Mouse (Mus musculus) neural tube, embryonic 13.5 days (tissue): ENCODE results near the gene Magohb. TPM values are rescaled to one million over a fixed set of nuclear protein-coding genes. Genes with fewer than 3 reads are reported as not detected.
"Not testable (repeated sequence)": the region's sequence is repeated elsewhere in the genome, so short reads cannot be mapped to it uniquely, and the experiment has no call there.

Experiments
- ATAC-seq: fragments of 200-750 bp; cut with Nextera tagmentation; 2 replicates; pipeline ENCODE4 v1.8.0; 2017; ENCODE audit warnings: low read depth, mild to moderate bottlenecking, moderate TSS enrichment, moderate library complexity
- H3K27ac ChIP-seq: fragments of 300-500 bp; sonication (generic); replicated peaks from 2 replicates; pipeline ENCODE4 v1.5.1; 2015; ENCODE audit warnings: moderate library complexity, mild to moderate bottlenecking, inconsistent platforms
- H3K27me3 ChIP-seq: fragments of 300-500 bp; sonication (generic); 2 replicates; pipeline ENCODE4 v1.6.1; 2015; ENCODE audit warnings: mild to moderate bottlenecking, inconsistent platforms
- H3K36me3 ChIP-seq: fragments of 300-500 bp; sonication (generic); 2 replicates; pipeline ENCODE4 v1.6.1; 2015; ENCODE audit warnings: mild to moderate bottlenecking, inconsistent platforms
- H3K4me1 ChIP-seq: fragments of 300-500 bp; sonication (generic); replicated peaks from 2 replicates; pipeline ENCODE4 v1.6.1; 2015; ENCODE audit warnings: inconsistent platforms
- H3K4me2 ChIP-seq: fragments of 300-500 bp; sonication (generic); 2 replicates; pipeline ENCODE4 v1.6.1; 2015; ENCODE audit warnings: inconsistent platforms, mild to moderate bottlenecking, moderate library complexity
- H3K4me3 ChIP-seq: fragments of 300-500 bp; sonication (generic); 2 replicates; pipeline ENCODE4 v1.5.1; 2015; ENCODE audit warnings: mild to moderate bottlenecking, inconsistent platforms
- H3K9ac ChIP-seq: fragments of 300-500 bp; sonication (generic); 2 replicates; pipeline ENCODE4 v1.6.1; 2015; ENCODE audit warnings: moderate library complexity, mild to moderate bottlenecking, inconsistent platforms
- H3K9me3 ChIP-seq: fragments of 300-500 bp; sonication (generic); 2 replicates; pipeline ENCODE4 v1.6.1; 2016; ENCODE audit warnings: inconsistent platforms
- WGBS: fragments of 180-500 bp; shearing (Covaris S2); methylation state at CpG from one replicate; pipeline ENCODE4 v1.1.7; 2015; 5-methylcytosine and 5-hydroxymethylcytosine counted together
- polyA plus RNA-seq: library from polyadenylated mRNA; unstranded; fragments of >200 nt; fragmentation: Nextera tagmentation; extraction: Ambion mirVana; gene quantifications from 2 replicates; pipeline ENCODE4 v1.2.1, GENCODE M21; 2015

The Magohb gene
- polyA plus RNA-seq, 1 experiment from 2014 or later: 46.0 TPM

GRCm38 (mm10) chr6:131293916-131294315, 872 bp upstream of the Magohb start:
- no peak for ATAC-seq
- H3K27ac ChIP-seq: no peak overlapping the region
- peak overlapping the region; percentile 72 for H3K4me2 ChIP-seq

GRCm38 (mm10) chr6:131292276-131292990, 611 bp downstream of the Magohb start:
- H3K27ac ChIP-seq: 0 out of 2 replicates have a peak overlapping the region, but pooled peaks have one; percentile 29
- H3K9me3 ChIP-seq: no peaks in the 10 kb centered on the region
- H3K9ac ChIP-seq: peak overlapping the region; percentile 81
- H3K4me3 ChIP-seq: peak overlapping the region; percentile 68
- 26% methylated on average over 10 of the region's 10 CpGs for WGBS
- peak; percentile 57 for ATAC-seq
- H3K4me1 ChIP-seq: peaks cover 12% of the 10 kb centered on the region
- H3K4me2 ChIP-seq: peak overlapping the region; percentile 72
- peaks cover 9% of the 10 kb centered on the region for H3K36me3 ChIP-seq
- H3K27me3 ChIP-seq: no peaks in the 10 kb centered on the region

More at GRCm38 (mm10) chr6:131293916-131294315, 872 bp upstream of the Magohb start:
- Histone ChIP-seq H3K4me1 (peaks cover 12% of the 10 kb centered on the region), H3K27me3 (no peaks in the 10 kb centered on the region; the same call in 1 of the 2 replicates), H3K9ac (no peak overlapping the region), H3K36me3 (no peaks in the 10 kb centered on the region), H3K9me3 (no peaks in the 10 kb centered on the region), H3K4me3 (no peak overlapping the region)
- 90% methylated on average over 5 of the region's 5 CpGs for WGBS

GRCm38 (mm10) chr6:131290430-131290829, 2.6 kb downstream of the Magohb start:
- Histone ChIP-seq H3K4me3 (no peak overlapping the region), H3K4me1 (peaks cover 12% of the 10 kb centered on the region), H3K36me3 (peaks cover 20% of the 10 kb centered on the region), H3K27me3 (no peaks in the 10 kb centered on the region), H3K9me3 (no peaks in the 10 kb centered on the region), H3K9ac (no peak overlapping the region), H3K4me2 (no peak overlapping the region), H3K27ac (no peak overlapping the region)
- 18% methylated on average over 2 of the region's 2 CpGs for WGBS
- ATAC-seq: no peak

GRCm38 (mm10) chr6:131278160-131278559, 14.9 kb downstream of the Magohb start:
- 98% methylated on average over 2 of the region's 2 CpGs for WGBS
- not testable (repeated sequence) for H3K4me1 ChIP-seq, H3K4me2 ChIP-seq, H3K9me3 ChIP-seq, H3K4me3 ChIP-seq, H3K27ac ChIP-seq, ATAC-seq, H3K27me3 ChIP-seq, H3K9ac ChIP-seq
- peaks cover 38% of the 10 kb centered on the region for H3K36me3 ChIP-seq

GRCm38 (mm10) chr6:131276659-131277058, 16.4 kb downstream of the Magohb start:
- ATAC-seq: no peak
- no peak overlapping the region for H3K27ac ChIP-seq
- WGBS: 94% methylated on average over 4 of the region's 4 CpGs
- H3K4me1 ChIP-seq: no peaks in the 10 kb centered on the region
- peaks cover 24% of the 10 kb centered on the region for H3K36me3 ChIP-seq
- no peak overlapping the region for H3K9ac ChIP-seq
- no peaks in the 10 kb centered on the region for H3K9me3 ChIP-seq
- no peak overlapping the region for H3K4me3 ChIP-seq
- H3K4me2 ChIP-seq: no peak overlapping the region
- H3K27me3 ChIP-seq: no peaks in the 10 kb centered on the region

- Histone ChIP-seq H3K4me1 (no peaks in the 10 kb centered on the region), H3K27me3 (no peaks in the 10 kb centered on the region), H3K4me2 (no peak overlapping the region), H3K9me3 (no peaks in the 10 kb centered on the region), H3K27ac (no peak overlapping the region), H3K9ac (no peak overlapping the region), H3K4me3 (no peak overlapping the region), H3K36me3 (peaks cover 19% of the 10 kb centered on the region)
- WGBS: 100% methylated on average over 1 of the region's 1 CpGs
- no peak for ATAC-seq
Measured at GRCm38 (mm10) chr6:131272311-131272710, 20.7 kb downstream of the Magohb start.

- no peak overlapping the region for H3K4me2 ChIP-seq
- no peak overlapping the region for H3K4me3 ChIP-seq
- H3K27ac ChIP-seq: no peak overlapping the region
- H3K36me3 ChIP-seq: 0 out of 2 replicates have a peak, but pooled peaks cover under 1% of the 10 kb centered on the region
- H3K9ac ChIP-seq: no peak overlapping the region
- no peaks in the 10 kb centered on the region for H3K27me3 ChIP-seq
- H3K9me3 ChIP-seq: no peaks in the 10 kb centered on the region
- no peak for ATAC-seq
- WGBS: 74% methylated on average over 1 of the region's 1 CpGs
- H3K4me1 ChIP-seq: no peaks in the 10 kb centered on the region
Measured at GRCm38 (mm10) chr6:131270312-131270711, 22.7 kb downstream of the Magohb start.

- no peak for ATAC-seq
Measured at GRCm38 (mm10) chr6:131269599-131269998, 23.4 kb downstream of the Magohb start.

GRCm38 (mm10) chr6:131264175-131264574, 28.9 kb downstream of the Magohb start:
- H3K9me3 ChIP-seq: no peaks in the 10 kb centered on the region
- no peaks in the 10 kb centered on the region for H3K27me3 ChIP-seq
- 86% methylated on average over 5 of the region's 5 CpGs for WGBS
- H3K9ac ChIP-seq: no peak overlapping the region
- no peak overlapping the region for H3K4me3 ChIP-seq
- H3K4me1 ChIP-seq: no peaks in the 10 kb centered on the region
- H3K36me3 ChIP-seq: no peaks in the 10 kb centered on the region
- H3K27ac ChIP-seq: no peak overlapping the region
- no peak for ATAC-seq
- H3K4me2 ChIP-seq: no peak overlapping the region

More at GRCm38 (mm10) chr6:131269599-131269998, 23.4 kb downstream of the Magohb start:
- Histone ChIP-seq H3K9me3 (no peaks in the 10 kb centered on the region), H3K4me3 (no peak overlapping the region), H3K4me2 (no peak overlapping the region), H3K27ac (no peak overlapping the region), H3K36me3 (no peaks in the 10 kb centered on the region), H3K27me3 (no peaks in the 10 kb centered on the region), H3K9ac (no peak overlapping the region), H3K4me1 (no peaks in the 10 kb centered on the region)
- WGBS: 88% methylated on average over 2 of the region's 2 CpGs

GRCm38 (mm10) chr6:131262778-131263177, 30.3 kb downstream of the Magohb start:
- 71% methylated on average over 3 of the region's 3 CpGs for WGBS
- Histone ChIP-seq H3K4me3 (no peak overlapping the region), H3K27me3 (no peaks in the 10 kb centered on the region), H3K36me3 (no peaks in the 10 kb centered on the region), H3K9ac (no peak overlapping the region), H3K4me1 (no peaks in the 10 kb centered on the region), H3K9me3 (no peaks in the 10 kb centered on the region), H3K27ac (no peak overlapping the region), H3K4me2 (no peak overlapping the region)
- no peak for ATAC-seq

GRCm38 (mm10) chr6:131262009-131262408, 31.0 kb downstream of the Magohb start:
- no peak for ATAC-seq
- 83% methylated on average over 3 of the region's 3 CpGs for WGBS
- Histone ChIP-seq H3K27me3 (no peaks in the 10 kb centered on the region), H3K9ac (no peak overlapping the region), H3K4me2 (no peak overlapping the region), H3K27ac (no peak overlapping the region), H3K9me3 (no peaks in the 10 kb centered on the region), H3K36me3 (no peaks in the 10 kb centered on the region), H3K4me3 (no peak overlapping the region), H3K4me1 (no peaks in the 10 kb centered on the region)

GRCm38 (mm10) chr6:131247206-131247605, 45.8 kb downstream of the Magohb start, which contains the start of gene Klra2:
Klra2 (minus strand) TSS chr6:131247362.
- no peak within 1 kb of the TSS for H3K4me3 ChIP-seq
- H3K36me3 ChIP-seq: no peaks in the 10 kb centered on the region
- H3K27me3 ChIP-seq: no peaks in the 10 kb centered on the region
- H3K4me2 ChIP-seq: no peak within 1 kb of the TSS
- ATAC-seq: no peak
- peaks cover 11% of the 10 kb centered on the region; the same call in 1 of the 2 replicates for H3K9me3 ChIP-seq
- H3K4me1 ChIP-seq: no peaks in the 10 kb centered on the region
- no peak within 1 kb of the TSS for H3K27ac ChIP-seq
- whole genome bisulfite sequencing: 89% methylated on average over 2 of the region's 2 CpGs
- H3K9ac ChIP-seq: no peak within 1 kb of the TSS

- H3K9ac ChIP-seq: no peak overlapping the region
- no peak overlapping the region for H3K4me2 ChIP-seq
- peaks cover 11% of the 10 kb centered on the region; the same call in 1 of the 2 replicates for H3K9me3 ChIP-seq
- no peaks in the 10 kb centered on the region for H3K36me3 ChIP-seq
- 84% methylated on average over 2 of the region's 2 CpGs for WGBS
- H3K4me3 ChIP-seq: no peak overlapping the region
- H3K4me1 ChIP-seq: no peaks in the 10 kb centered on the region
- no peak for ATAC-seq
- no peak overlapping the region for H3K27ac ChIP-seq
- H3K27me3 ChIP-seq: no peaks in the 10 kb centered on the region
Measured at GRCm38 (mm10) chr6:131245081-131245480, 48.0 kb downstream of the Magohb start.
